Mouse (Mus musculus) embryo, embryonic 11 days (tissue): ENCODE results near the gene Arl4a.

Experiments used
- DNase-seq: peaks from one replicate; pipeline ENCODE4 v3.0.0-alpha.2; 2015

Gene Arl4a

DNA sequence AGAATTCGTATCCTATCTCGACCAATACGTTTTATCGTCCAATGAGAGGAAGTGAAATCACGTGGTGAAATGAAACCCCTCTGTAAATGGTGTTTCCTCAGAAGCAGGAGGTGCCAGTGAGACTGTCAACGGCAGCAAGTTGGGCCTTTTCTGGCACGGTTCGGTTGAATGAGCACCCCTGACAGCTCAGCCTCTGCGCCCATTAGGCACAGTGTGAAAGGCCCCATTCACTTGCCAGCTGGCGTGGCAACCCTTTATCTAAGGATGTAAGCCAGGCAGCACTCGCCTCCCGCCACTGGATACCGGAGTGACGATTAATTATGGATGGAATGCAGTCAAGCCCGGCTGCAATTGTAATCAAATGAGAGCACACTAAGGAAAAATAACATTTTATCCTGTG is 81.4 kb downstream of the Arl4a start:
- DNase-seq = peak; percentile 79
